Mouse (Mus musculus): ENCODE data around the gene Kif4.

The Kif4 gene

GRCm38 (mm10) chrX:100730266-100730665 is 104.7 kb downstream of the Kif4 start:
- no peak for DNase-seq (ENCODE audit: low read depth, low spot score)

- no peak for DNase-seq (ENCODE audit: low read depth, low spot score)
These were observed 108.8 kb downstream of the Kif4 start for GRCm38 (mm10) chrX:100734359-100734758.

- DNase-seq (ENCODE audit: low read depth, low spot score): no peak
These were observed 113.4 kb downstream of the Kif4 start for GRCm38 (mm10) chrX:100738918-100739317.

- DNase-seq (ENCODE audit: low read depth, low spot score): no peak
These were observed 113.9 kb downstream of the Kif4 start for GRCm38 (mm10) chrX:100739443-100739842.

GRCm38 (mm10) chrX:100740785-100741184 is 115.2 kb downstream of the Kif4 start:
- no peak for DNase-seq (ENCODE audit: low read depth, low spot score)

- no peak for DNase-seq (ENCODE audit: low read depth, low spot score)
These were observed 116.4 kb downstream of the Kif4 start for GRCm38 (mm10) chrX:100741940-100742339.

GRCm38 (mm10) chrX:100765855-100766254 is 140.3 kb downstream of the Kif4 start:
- DNase-seq (ENCODE audit: low read depth, low spot score): no peak

GRCm38 (mm10) chrX:100767181-100767884 is 141.8 kb downstream of the Kif4 start, which contains the start of gene Dlg3:
TSS of gene Dlg3 (plus strand) at chrX:100767722.
- DNase-seq (ENCODE audit: low read depth, low spot score): peak; percentile 75

GRCm38 (mm10) chrX:100767885-100768626 is 142.5 kb downstream of the Kif4 start:
- no peak for DNase-seq (ENCODE audit: low read depth, low spot score)

GRCm38 (mm10) chrX:100769281-100769680 is 143.7 kb downstream of the Kif4 start:
- no peak for DNase-seq (ENCODE audit: low read depth, low spot score)

GRCm38 (mm10) chrX:100774341-100774811 is 148.8 kb downstream of the Kif4 start:
- no peak for DNase-seq (ENCODE audit: low read depth, low spot score)

GRCm38 (mm10) chrX:100775405-100775804 is 149.9 kb downstream of the Kif4 start:
- no peak for DNase-seq (ENCODE audit: low read depth, low spot score)

GRCm38 (mm10) chrX:100776494-100776893 is 151.0 kb downstream of the Kif4 start:
- DNase-seq (ENCODE audit: low read depth, low spot score): no peak

All from brain, embryonic 18.5 days (tissue).